Mouse (Mus musculus) midbrain, embryonic 13.5 days (tissue): Measurements from ENCODE around the gene Cnn1. TPM values are rescaled to one million over a fixed set of nuclear protein-coding genes. Genes with fewer than 3 reads are reported as not detected.

Source experiments
- ATAC-seq: fragments of 200-750 bp; cut with Nextera tagmentation; 2 replicates; pipeline ENCODE4 v1.8.0; 2017; ENCODE audit warnings: mild to moderate bottlenecking, moderate TSS enrichment, moderate library complexity
- H3K27ac ChIP-seq: fragments of 300-500 bp; sonication (generic); 2 replicates; pipeline ENCODE4 v1.5.1; 2015; ENCODE audit warnings: inconsistent platforms, mild to moderate bottlenecking, moderate library complexity
- H3K27me3 ChIP-seq: fragments of 300-500 bp; sonication (generic); 2 replicates; pipeline ENCODE4 v1.6.1; 2015; ENCODE audit warnings: mild to moderate bottlenecking, inconsistent platforms
- H3K36me3 ChIP-seq: fragments of 300-500 bp; sonication (generic); 2 replicates; pipeline ENCODE4 v1.6.1; 2015; ENCODE audit warnings: mild to moderate bottlenecking, inconsistent platforms
- H3K4me1 ChIP-seq: fragments of 300-500 bp; sonication (generic); replicated peaks from 2 replicates; pipeline ENCODE4 v1.6.1; 2015; ENCODE audit warnings: inconsistent platforms
- H3K4me2 ChIP-seq: fragments of 300-500 bp; sonication (generic); replicated peaks from 2 replicates; pipeline ENCODE4 v1.6.1; 2015; ENCODE audit warnings: moderate library complexity, mild to moderate bottlenecking, inconsistent platforms
- H3K4me3 ChIP-seq: fragments of 300-500 bp; sonication (generic); replicated peaks from 2 replicates; pipeline ENCODE4 v1.5.1; 2015; ENCODE audit warnings: mild to moderate bottlenecking, inconsistent platforms
- H3K9ac ChIP-seq: fragments of 300-500 bp; sonication (generic); replicated peaks from 2 replicates; pipeline ENCODE4 v1.6.1; 2015; ENCODE audit warnings: mild to moderate bottlenecking, inconsistent platforms
- H3K9me3 ChIP-seq: fragments of 300-500 bp; sonication (generic); 2 replicates; pipeline ENCODE4 v1.6.1; 2016; ENCODE audit warnings: mild to moderate bottlenecking, inconsistent platforms
- WGBS: fragments of 180-500 bp; shearing (Covaris S2); methylation state at CpG from one replicate; pipeline ENCODE4 v1.1.7; 2015; 5-methylcytosine and 5-hydroxymethylcytosine counted together
- polyA plus RNA-seq: library from polyadenylated mRNA; unstranded; fragments of >200 nt; fragmentation: Nextera tagmentation; extraction: Ambion mirVana; gene quantifications from 2 replicates; pipeline ENCODE4 v1.2.1, GENCODE M21; 2015

The Cnn1 gene
- polyA plus RNA-seq, 1 experiment from 2014 or later = 2.0 TPM

DNA sequence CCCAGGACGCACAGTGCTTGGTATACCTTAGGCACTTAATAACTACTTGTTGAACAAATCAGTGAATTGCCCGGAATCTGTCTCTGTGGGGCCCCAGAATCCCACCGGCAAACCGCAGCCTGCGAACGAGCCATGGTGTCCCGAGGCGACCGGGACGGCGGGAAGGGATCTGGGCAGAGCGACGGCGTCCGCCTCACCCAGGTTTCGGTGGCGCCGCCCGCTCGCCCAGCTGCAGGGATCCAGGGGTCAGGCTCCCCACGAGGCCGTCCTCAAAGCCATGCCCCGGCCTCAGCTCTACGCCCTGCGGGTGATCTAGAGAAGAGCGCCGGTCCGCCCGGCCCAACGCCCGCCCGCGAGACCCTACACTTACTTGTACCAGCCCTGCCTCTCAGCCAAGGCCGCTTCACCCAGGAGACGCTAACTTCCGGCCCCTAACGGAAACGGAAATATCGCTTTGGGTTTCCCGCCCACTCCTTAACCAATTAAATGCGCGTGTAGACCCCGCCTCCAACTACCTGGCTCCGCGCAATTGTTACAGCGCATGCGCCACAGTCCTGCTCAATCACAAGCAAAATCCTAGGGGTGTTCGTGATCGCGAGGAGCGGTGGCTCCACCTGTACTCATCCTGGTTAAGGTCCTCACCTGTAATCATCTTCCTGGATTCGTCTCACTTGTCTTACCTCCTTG lies 17.9 kb downstream of the Cnn1 start, which contains the start of gene Elof1:
Gene Elof1 (minus strand): TSS at position 433 of the 687 bp plus-strand sequence.
- H3K9ac ChIP-seq = peak within 1 kb of the TSS; percentile 92
- peak within 1 kb of the TSS; percentile 89 for H3K4me2 ChIP-seq
- under 1% methylated on average over 52 of the region's 52 CpGs for WGBS
- H3K27me3 ChIP-seq = peaks cover 6% of the 10 kb centered on the region; the same call in 1 of the 2 replicates
- peak within 1 kb of the TSS; percentile 88 for H3K4me3 ChIP-seq
- H3K4me1 ChIP-seq = peaks cover 25% of the 10 kb centered on the region
- peak within 1 kb of the TSS; percentile 75 for H3K27ac ChIP-seq
- ATAC-seq = peak; percentile 98
- H3K36me3 ChIP-seq = peaks cover 21% of the 10 kb centered on the region
- no peaks in the 10 kb centered on the region for H3K9me3 ChIP-seq

DNA sequence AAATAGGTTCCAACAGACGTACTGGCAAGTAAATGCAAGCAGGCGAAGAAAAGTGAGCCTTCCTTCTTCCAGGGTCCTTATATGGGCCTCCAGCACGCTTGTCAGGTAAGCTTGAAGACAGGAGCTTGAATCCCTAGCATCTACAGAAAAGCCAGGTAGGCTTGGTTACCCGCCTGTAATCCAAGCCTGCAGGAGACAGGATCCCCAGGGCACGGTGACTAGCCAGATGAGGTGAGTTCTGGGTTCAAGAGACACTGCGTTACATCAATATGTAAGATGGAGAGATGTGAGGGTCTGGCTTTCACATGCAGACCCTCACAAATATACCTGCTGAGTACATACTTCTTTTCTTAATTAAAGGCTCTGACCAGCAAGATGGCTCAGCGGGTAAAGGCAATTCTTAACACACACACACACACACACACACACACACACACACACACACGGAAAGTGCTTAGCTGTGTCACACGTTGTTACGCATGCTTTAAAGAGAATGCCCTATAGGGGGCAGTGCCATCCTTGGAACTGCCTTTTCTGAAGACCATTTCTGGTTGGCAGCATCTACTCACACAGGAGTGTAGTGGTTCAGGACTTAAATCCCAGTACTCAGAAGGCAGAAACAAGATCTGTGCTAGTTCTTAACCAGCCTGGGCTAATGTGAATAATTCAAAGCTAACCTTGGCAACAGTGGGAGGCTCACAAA lies 18.9 kb downstream of the Cnn1 start:
- peak overlapping the region; percentile 89 for H3K4me2 ChIP-seq
- no peak for ATAC-seq
- no peak overlapping the region for H3K27ac ChIP-seq
- peak overlapping the region; percentile 88 for H3K4me3 ChIP-seq
- H3K4me1 ChIP-seq = peaks cover 25% of the 10 kb centered on the region
- peak overlapping the region; percentile 70 for H3K9ac ChIP-seq
- H3K27me3 ChIP-seq = peaks cover 6% of the 10 kb centered on the region; the same call in 1 of the 2 replicates
- H3K9me3 ChIP-seq = no peaks in the 10 kb centered on the region
- 54% methylated on average over 10 of the region's 10 CpGs for WGBS
- peaks cover 11% of the 10 kb centered on the region for H3K36me3 ChIP-seq

DNA sequence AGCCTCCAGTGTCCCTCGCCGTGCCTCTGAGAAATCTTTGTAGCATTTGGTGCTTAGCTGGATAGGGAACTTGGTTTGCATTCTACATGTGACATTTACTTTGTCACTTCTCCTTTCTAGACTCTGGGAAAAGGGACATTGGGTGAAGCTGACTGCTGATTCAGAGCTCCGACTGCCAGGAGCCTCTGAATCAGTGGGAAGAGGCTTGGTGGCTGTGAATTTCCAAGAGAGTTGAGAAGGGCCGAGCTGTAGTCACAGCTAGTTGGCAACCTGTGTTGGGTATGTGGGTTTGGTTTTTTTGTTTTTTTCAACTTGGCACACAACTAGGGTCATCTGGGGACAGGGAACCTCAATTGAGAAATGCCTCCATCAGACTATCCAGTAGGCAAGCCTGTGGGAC lies 20.5 kb downstream of the Cnn1 start:
- Histone ChIP-seq H3K27ac (no peak overlapping the region), H3K9me3 (no peaks in the 10 kb centered on the region), H3K4me2 (no peak overlapping the region), H3K9ac (no peak overlapping the region), H3K4me3 (no peak overlapping the region), H3K36me3 (no peaks in the 10 kb centered on the region), H3K4me1 (peaks cover 25% of the 10 kb centered on the region), H3K27me3 (peaks cover 6% of the 10 kb centered on the region; the same call in 1 of the 2 replicates)
- 92% methylated on average over 4 of the region's 4 CpGs for WGBS
- no peak for ATAC-seq

DNA sequence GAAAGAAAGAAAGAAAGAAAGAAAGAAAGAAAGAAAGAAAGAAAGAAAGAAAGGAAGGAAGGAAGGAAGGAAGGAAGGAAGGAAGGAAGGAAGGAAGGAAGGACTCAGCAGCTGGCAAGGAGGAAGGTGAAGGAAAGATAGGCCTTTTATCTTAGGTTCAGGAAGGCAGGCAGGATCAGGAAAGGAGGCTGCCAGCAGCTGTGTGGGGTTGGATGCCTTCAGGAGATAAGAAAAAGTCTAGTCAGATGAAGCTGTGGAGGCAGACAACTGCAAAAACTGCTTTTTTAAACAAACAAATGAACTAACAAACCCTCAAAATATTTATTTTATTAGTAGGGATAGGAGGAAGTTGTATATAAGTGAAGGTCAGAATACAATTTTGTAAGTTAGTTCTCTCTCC lies 22.5 kb downstream of the Cnn1 start:
- ATAC-seq = no peak
- peaks cover 9% of the 10 kb centered on the region for H3K4me1 ChIP-seq
- no peak overlapping the region for H3K4me3 ChIP-seq
- H3K27ac ChIP-seq = no peak overlapping the region
- H3K9me3 ChIP-seq = no peaks in the 10 kb centered on the region
- H3K4me2 ChIP-seq = no peak overlapping the region
- peaks cover 6% of the 10 kb centered on the region; the same call in 1 of the 2 replicates for H3K27me3 ChIP-seq
- no peaks in the 10 kb centered on the region for H3K36me3 ChIP-seq
- no peak overlapping the region for H3K9ac ChIP-seq

DNA sequence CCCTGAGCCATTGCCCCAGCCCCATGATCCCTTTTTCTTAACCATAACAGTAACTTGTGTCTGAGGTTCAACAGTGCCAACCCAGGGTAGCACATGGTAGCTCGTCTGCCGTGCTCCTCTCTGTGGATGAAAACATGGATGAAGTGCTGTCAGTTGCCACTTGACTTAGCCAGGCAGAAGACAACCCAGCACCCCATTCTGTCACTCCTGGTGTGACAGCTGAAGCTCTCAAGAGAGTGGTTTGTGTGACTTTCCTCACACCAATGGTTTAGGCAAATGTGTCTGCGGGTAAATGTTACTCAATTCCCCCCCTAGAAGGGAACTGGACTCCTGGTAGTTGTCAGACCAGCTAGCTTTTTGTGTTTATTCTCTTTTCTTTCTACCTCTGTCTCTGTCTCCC lies 23.0 kb downstream of the Cnn1 start:
- Histone ChIP-seq H3K36me3 (no peaks in the 10 kb centered on the region), H3K4me3 (no peak overlapping the region), H3K9ac (no peak overlapping the region), H3K27ac (no peak overlapping the region), H3K4me2 (no peak overlapping the region), H3K4me1 (peaks cover 9% of the 10 kb centered on the region), H3K27me3 (peaks cover 6% of the 10 kb centered on the region; the same call in 1 of the 2 replicates), H3K9me3 (no peaks in the 10 kb centered on the region)
- ATAC-seq = no peak
- 84% methylated on average over 3 of the region's 3 CpGs for WGBS

DNA sequence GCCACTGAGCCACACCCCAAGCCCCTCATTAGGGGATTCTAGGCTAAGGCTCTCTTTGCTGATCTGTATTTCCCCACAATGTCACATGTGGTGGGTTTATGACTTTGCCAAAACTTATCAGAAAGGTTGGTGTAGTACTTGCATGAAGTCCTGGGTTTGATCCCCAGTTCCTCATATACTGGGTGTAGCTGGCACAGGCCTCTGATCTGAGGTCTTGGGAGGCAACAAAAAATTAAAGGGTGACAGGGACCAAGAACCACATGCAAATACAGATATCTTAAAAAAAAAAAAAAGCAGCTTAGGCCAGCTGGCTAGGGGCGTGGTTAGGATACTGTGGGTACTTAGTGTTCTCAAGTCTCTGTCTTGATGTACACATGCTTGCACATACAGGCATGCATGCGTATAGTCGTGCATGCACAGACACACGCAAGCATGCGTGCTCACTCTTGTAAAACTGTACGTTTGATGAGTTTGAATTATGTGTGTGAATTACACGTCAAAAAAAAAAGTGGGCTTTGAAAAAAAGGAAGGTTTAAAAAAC lies 24.1 kb downstream of the Cnn1 start:
- no peak overlapping the region for H3K9ac ChIP-seq
- H3K36me3 ChIP-seq = no peaks in the 10 kb centered on the region
- H3K27ac ChIP-seq = no peak overlapping the region
- H3K9me3 ChIP-seq = no peaks in the 10 kb centered on the region
- no peak for ATAC-seq
- no peak overlapping the region for H3K4me2 ChIP-seq
- WGBS = 89% methylated on average over 7 of the region's 7 CpGs
- H3K4me3 ChIP-seq = no peak overlapping the region
- H3K4me1 ChIP-seq = no peaks in the 10 kb centered on the region; the same call in 1 of the 2 replicates
- peaks cover 6% of the 10 kb centered on the region; the same call in 1 of the 2 replicates for H3K27me3 ChIP-seq

DNA sequence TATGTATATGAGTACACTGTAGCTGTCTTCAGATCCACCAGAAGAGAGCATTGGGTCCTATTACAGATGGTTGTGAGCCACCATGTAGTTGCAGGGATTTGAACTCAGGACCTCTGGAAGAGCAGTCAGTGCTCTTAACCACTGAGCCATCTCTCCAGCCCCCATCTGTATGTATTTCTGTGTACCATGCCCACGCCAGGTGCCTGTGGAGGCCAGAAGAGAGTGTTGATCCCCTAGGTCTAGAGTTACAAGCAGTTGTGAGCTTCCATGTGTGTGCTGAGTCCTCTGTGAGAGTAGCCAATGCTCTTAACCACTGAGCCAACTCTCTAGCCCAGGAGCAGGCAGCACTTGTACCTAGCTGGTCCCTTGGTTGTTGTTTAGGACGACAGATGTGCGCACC lies 25.2 kb downstream of the Cnn1 start:
- H3K9me3 ChIP-seq = no peaks in the 10 kb centered on the region
- H3K36me3 ChIP-seq = no peaks in the 10 kb centered on the region
- no peak overlapping the region for H3K27ac ChIP-seq
- no peak overlapping the region for H3K4me2 ChIP-seq
- H3K9ac ChIP-seq = no peak overlapping the region
- no peaks in the 10 kb centered on the region for H3K4me1 ChIP-seq
- no peak for ATAC-seq
- H3K4me3 ChIP-seq = no peak overlapping the region
- WGBS = 85% methylated on average over 3 of the region's 3 CpGs
- H3K27me3 ChIP-seq = peaks cover 3% of the 10 kb centered on the region; the same call in 1 of the 2 replicates

DNA sequence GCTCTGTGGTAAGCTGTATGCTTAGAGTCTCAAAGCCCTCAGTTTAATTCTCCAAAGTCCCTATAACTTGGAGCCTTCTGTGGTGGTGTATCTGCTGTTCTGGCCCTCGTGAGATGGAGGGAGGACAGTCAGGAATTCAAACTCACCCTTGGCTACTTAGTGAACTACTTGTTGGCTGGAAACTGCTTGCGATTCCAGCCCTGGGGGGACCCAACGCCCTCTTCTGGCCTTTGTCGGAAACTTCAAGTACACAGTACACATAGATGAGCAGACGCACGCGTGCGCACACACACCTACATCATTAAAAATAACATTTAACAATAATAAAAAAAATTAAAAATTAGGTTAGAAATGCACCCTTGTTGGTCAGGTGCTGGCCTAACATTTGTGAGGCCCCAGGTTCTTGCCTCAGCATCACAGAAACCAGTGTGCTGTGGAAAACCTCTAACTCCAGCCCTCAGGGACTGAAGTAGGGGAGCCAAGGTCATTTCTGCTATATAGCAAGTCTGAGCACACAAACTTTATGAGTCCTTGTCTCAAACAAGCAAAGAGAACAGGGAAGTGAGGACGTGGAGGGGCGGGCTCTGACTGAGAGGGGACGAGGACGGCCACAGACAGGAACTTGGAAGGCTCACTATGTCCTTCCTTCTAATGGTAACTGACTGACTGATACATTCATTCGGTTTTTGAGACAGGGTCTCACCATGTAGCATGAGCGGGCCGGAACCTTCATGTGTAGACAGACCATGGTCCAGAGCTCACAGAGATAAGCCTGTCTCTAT lies 26.4 kb downstream of the Cnn1 start:
- ATAC-seq = no peak
- H3K4me2 ChIP-seq = no peak overlapping the region
- H3K36me3 ChIP-seq = no peaks in the 10 kb centered on the region
- H3K4me1 ChIP-seq = no peaks in the 10 kb centered on the region
- WGBS = 86% methylated on average over 15 of the region's 15 CpGs
- H3K9me3 ChIP-seq = no peaks in the 10 kb centered on the region
- H3K4me3 ChIP-seq = no peak overlapping the region
- peaks cover 8% of the 10 kb centered on the region for H3K27me3 ChIP-seq
- H3K27ac ChIP-seq = no peak overlapping the region
- no peak overlapping the region for H3K9ac ChIP-seq

DNA sequence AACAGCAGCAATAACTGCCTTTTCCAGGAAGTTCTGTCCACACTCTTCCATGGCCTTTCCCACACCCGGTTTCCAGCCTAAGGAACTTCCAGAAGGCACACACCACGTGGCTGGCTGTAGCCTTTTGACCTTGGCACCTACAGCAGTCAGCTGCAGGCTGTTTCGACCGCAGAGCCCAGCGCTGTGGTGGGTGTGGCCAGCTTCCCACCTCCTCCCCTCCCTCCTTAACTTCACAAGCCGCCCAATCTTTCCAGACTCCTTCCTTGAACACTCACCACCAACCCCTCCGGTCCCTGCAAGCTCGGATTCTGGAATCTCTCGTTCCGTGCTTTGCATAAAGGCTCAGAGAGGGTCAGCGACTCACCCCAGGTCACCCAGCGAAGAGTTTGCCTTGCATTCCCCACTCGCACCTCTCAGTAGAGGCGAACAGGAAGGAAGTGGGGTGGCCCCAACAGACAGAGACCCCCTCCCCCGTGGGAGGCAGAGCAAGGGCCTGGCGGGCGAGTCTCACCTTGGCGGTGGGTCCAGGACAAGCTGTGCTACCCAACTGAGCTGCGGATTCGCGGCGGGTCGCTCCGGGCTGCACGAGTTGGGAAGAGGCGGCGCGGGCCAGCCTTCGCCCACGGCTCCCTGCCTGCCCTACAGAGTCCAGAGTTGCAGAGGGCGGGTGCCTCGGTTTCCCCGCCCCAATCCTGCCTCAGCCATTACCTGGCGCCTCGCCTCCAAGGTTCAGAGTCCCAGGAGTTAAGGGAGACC lies 32.4 kb downstream of the Cnn1 start:
- Histone ChIP-seq H3K27me3 (peaks cover 35% of the 10 kb centered on the region), H3K4me3 (0 out of 2 replicates have a peak overlapping the region, but pooled peaks have one; percentile 2), H3K4me2 (peak overlapping the region; percentile 34), H3K36me3 (no peaks in the 10 kb centered on the region), H3K9ac (no peak overlapping the region), H3K27ac (no peak overlapping the region), H3K9me3 (no peaks in the 10 kb centered on the region), H3K4me1 (peaks cover 10% of the 10 kb centered on the region; the same call in 1 of the 2 replicates)
- no peak for ATAC-seq
- WGBS = 2% methylated on average over 35 of the region's 35 CpGs

DNA sequence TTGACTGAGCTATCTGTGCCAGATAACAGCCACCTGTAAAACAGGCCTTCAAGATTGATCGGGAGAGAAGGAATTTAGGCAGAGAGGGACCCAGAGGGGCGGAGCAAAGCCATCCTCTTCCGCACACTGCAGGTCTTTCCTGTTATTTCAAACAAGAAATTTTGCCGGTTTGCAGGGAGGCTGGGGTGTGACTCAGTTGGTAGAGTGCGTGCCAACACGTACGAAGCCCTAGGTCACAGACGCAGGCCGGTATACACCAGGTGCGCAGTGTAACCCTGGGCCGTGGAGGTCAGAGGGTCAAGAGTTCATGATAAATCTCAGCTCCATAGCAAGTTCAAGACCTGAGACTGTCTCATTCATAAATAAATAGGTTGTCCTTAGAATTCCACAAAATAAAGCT lies 33.2 kb downstream of the Cnn1 start:
- Histone ChIP-seq H3K4me3 (no peak overlapping the region), H3K4me2 (peak overlapping the region; percentile 34), H3K27me3 (peaks cover 40% of the 10 kb centered on the region)

DNA sequence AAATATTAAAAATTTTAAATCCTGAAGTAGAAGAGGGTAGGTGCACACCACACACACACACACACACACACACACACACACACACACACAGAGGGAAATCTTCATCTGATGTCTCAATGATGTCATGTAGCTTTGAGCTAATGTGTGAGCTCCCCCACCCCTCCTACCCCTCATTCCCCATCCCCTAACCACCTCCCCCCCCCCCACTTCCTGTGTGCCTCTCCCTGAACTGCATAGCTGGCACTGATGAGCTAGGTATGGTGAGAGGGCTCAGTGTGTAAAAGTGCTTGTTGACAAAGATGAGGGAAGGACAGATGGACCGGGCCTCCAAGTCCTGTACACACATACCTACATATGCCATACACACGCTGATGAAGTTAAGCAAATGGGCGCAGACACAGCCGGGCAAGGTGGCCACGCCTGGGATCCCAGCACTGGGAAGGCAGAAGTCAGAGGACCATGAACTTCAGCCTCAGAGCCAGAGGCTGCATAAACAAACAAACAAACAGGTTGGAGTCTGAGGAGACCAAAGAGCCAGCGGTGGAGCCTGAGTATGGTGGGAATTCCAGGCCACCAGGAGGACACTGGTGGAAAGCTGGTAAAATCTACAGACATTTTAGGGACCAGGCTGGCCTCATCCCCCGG lies 35.4 kb downstream of the Cnn1 start:
- Histone ChIP-seq H3K4me1 (peaks cover 20% of the 10 kb centered on the region), H3K9ac (no peak overlapping the region), H3K9me3 (no peaks in the 10 kb centered on the region), H3K27me3 (peaks cover 40% of the 10 kb centered on the region), H3K36me3 (no peaks in the 10 kb centered on the region), H3K4me2 (no peak overlapping the region), H3K4me3 (no peak overlapping the region), H3K27ac (no peak overlapping the region)
- 90% methylated on average over 7 of the region's 7 CpGs for WGBS
- no peak for ATAC-seq

More for the DNA sequence above, 33.2 kb downstream of the Cnn1 start:
- Histone ChIP-seq H3K27ac (no peak overlapping the region), H3K4me1 (peaks cover 16% of the 10 kb centered on the region), H3K36me3 (no peaks in the 10 kb centered on the region), H3K9ac (no peak overlapping the region), H3K9me3 (no peaks in the 10 kb centered on the region)
- 60% methylated on average over 11 of the region's 11 CpGs for WGBS
- ATAC-seq = no peak
